37 mouse cellular contexts compared by ENCODE assay signal in the genomic region with DNA sequence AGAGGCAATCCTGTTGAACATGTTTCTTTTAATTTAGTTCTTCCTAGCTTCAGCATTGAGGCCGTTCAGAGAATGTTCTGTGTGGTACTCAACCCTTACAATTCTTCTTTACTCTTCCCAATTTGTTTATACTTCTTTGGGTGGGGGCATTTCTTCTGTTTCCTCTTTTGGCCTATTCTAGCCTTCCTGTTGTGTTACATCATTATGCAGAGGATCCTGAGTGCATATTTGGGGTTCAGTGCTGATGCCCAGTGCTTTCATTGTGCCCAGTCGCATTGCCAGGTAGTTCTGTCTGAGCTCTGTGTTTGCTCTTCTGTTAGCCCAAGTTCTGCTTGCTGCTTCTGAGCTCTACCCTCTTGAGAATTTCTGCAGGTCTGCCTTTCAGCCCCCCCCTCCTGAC. TPM values are rescaled to one million over a fixed set of nuclear protein-coding genes. Genes with fewer than 3 reads are reported as not detected.
"Had no signal": no experiment of that assay in that cellular context is flagged by ENCODE, and none has a peak within 500 bp of the region (broad histone marks: within the 10 kb centered on the region; RNA-seq: fewer than 3 reads in every experiment).

No protein-coding gene starts in this region.

- H3K4me3 ChIP-seq: embryonic facial prominence, embryonic 10.5 days; embryonic facial prominence, embryonic 12.5 days; embryonic facial prominence, embryonic 13.5 days; embryonic facial prominence, embryonic 15.5 days; erythroblast, embryonic 14.5 days; forebrain, embryonic 10.5 days; forebrain, embryonic 12.5 days; forebrain, embryonic 13.5 days; forebrain, embryonic 15.5 days; gastrocnemius, adult 2 months; heart, adult 2 months had no signal

- DNase-seq: cerebellum, adult 2 months; cerebellum, adult 8-10 months; cerebellum, adult 9-10 months; cerebellum, adult 9-11 months; cerebellum, postnatal 10 days; cerebellum, postnatal 14 days; cerebellum, postnatal 25 days; cerebellum, postnatal 36 days; embryo, embryonic 11 days; forebrain, postnatal 0 days; gastrocnemius, adult 2 months; gastrocnemius, postnatal 10 days; gastrocnemius, postnatal 14 days; gastrocnemius, postnatal 25 days; gastrocnemius, postnatal 36 days; heart, adult 18-20 months; heart, adult 2 months had no signal

- H3K36me3 ChIP-seq: embryonic facial prominence, embryonic 10.5 days; embryonic facial prominence, embryonic 12.5 days; embryonic facial prominence, embryonic 13.5 days; embryonic facial prominence, embryonic 15.5 days; forebrain, embryonic 10.5 days; forebrain, embryonic 12.5 days; forebrain, embryonic 15.5 days had no signal

- H3K27ac ChIP-seq: embryonic facial prominence, embryonic 10.5 days; embryonic facial prominence, embryonic 12.5 days; embryonic facial prominence, embryonic 13.5 days; embryonic facial prominence, embryonic 15.5 days; forebrain, embryonic 10.5 days; forebrain, embryonic 12.5 days; forebrain, embryonic 13.5 days; forebrain, embryonic 15.5 days; gastrocnemius, adult 2 months; heart, adult 2 months had no signal

- H3K9me3 ChIP-seq: embryonic facial prominence, embryonic 12.5 days; embryonic facial prominence, embryonic 13.5 days; embryonic facial prominence, embryonic 15.5 days had no signal

- H3K4me1 ChIP-seq: embryonic facial prominence, embryonic 10.5 days; embryonic facial prominence, embryonic 12.5 days; embryonic facial prominence, embryonic 13.5 days; embryonic facial prominence, embryonic 15.5 days; forebrain, embryonic 10.5 days; forebrain, embryonic 12.5 days; forebrain, embryonic 13.5 days; forebrain, embryonic 15.5 days had no signal

- ATAC-seq: forebrain, embryonic 13.5 days; forebrain, embryonic 14.5 days; forebrain, embryonic 15.5 days; forebrain, embryonic 16.5 days; forebrain, postnatal 0 days had no signal

- H3K4me2 ChIP-seq: embryonic facial prominence, embryonic 12.5 days; embryonic facial prominence, embryonic 13.5 days; embryonic facial prominence, embryonic 15.5 days; forebrain, embryonic 12.5 days; forebrain, embryonic 13.5 days; forebrain, embryonic 15.5 days had no signal

- H3K27me3 ChIP-seq: embryonic facial prominence, embryonic 12.5 days; embryonic facial prominence, embryonic 13.5 days; embryonic facial prominence, embryonic 15.5 days; forebrain, embryonic 12.5 days; forebrain, embryonic 13.5 days; forebrain, embryonic 15.5 days had no signal

- H3K9ac ChIP-seq: embryonic facial prominence, embryonic 12.5 days; embryonic facial prominence, embryonic 13.5 days; embryonic facial prominence, embryonic 15.5 days; forebrain, embryonic 12.5 days; forebrain, embryonic 13.5 days; forebrain, embryonic 15.5 days; forebrain, postnatal 0 days had no signal

RNA-seq across cellular contexts. Expression of gene Adam6b, which starts 13.1 kb away (rescaled TPM):
- total RNA-seq: common myeloid progenitor, adult 5-6 weeks; forebrain, postnatal 0 days; gastrocnemius, adult 18-20 months; gastrocnemius, adult 2 months; gastrocnemius, adult 8-10 months; gastrocnemius, postnatal 10 days; gastrocnemius, postnatal 14 days; gastrocnemius, postnatal 25 days; gastrocnemius, postnatal 36 days; gastrocnemius, postnatal 4 days; heart, adult 18-20 months; heart, adult 2 months had no signal
- polyA plus RNA-seq: cerebellum, adult 2 months; cortical plate, adult 2 months; embryonic facial prominence, embryonic 10.5 days; embryonic facial prominence, embryonic 11.5 days; embryonic facial prominence, embryonic 12.5 days; embryonic facial prominence, embryonic 13.5 days; embryonic facial prominence, embryonic 14.5 days; embryonic facial prominence, embryonic 15.5 days; erythroblast, embryonic 14.5 days; forebrain, embryonic 10.5 days; forebrain, embryonic 11.5 days; forebrain, embryonic 12.5 days; forebrain, embryonic 13.5 days; forebrain, embryonic 14.5 days; forebrain, embryonic 15.5 days; forebrain, embryonic 16.5 days; forebrain, postnatal 0 days; frontal cortex, adult 2 months; heart, adult 2 months had no signal
